Mouse (Mus musculus): ENCODE measurements around the gene Gdpd3.

DNA sequence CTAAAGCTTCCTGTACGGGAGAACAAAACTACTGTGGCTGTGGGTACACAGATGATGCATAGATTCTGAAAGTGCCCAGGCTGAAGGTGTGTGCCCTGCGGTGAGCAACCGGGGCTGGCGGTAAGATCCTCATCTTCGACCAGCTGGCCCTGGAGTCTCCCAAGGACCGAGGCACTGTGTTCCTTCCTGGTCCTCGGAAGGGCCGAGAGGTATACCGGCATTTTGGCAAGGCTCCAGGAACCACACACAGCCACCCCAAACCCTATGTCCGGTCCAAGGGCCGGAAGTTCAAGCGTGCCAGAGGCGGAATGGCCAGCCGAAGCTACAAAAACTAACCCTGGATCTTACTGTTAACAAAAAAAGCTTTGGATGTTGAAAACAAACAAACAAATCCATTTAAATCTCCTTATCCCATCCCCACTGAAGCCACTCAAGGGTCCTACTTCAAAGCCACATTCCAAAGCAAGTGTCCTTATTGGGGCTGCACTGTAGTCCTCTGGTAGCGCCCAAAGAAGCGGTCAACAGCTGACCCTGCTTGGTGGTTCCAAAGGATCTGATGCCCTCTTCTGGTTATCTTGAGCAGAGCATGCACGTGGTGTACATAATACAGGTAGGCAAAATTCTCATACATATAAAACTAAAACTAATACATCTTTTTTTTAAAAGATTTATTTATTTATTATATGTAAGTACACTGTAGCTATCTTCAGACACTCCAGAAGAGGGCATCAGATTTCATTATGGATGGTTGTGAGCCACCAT lies 16.4 kb upstream of the Gdpd3 start:
- no peak for TF ChIP-seq POLR2A (IDR thresholded peaks at IDR 0.05; ENCODE audit: borderline replicate concordance, extremely low read depth, insufficient read depth, insufficient read length, poor library complexity, severe bottlenecking)
- TF ChIP-seq CTCF (IDR thresholded peaks at IDR 0.05; ENCODE audit: borderline replicate concordance, extremely low read depth, insufficient read depth, insufficient read length) = no peak
